Mouse (Mus musculus) WW6 (cell line): Measurements from ENCODE around the gene Cyb5r3.

Experiments used
- DNase-seq: peaks from one replicate; pipeline ENCODE4 v3.0.0-alpha.2; 2013; ENCODE audit warnings: low read depth, low spot score

Gene Cyb5r3

DNA sequence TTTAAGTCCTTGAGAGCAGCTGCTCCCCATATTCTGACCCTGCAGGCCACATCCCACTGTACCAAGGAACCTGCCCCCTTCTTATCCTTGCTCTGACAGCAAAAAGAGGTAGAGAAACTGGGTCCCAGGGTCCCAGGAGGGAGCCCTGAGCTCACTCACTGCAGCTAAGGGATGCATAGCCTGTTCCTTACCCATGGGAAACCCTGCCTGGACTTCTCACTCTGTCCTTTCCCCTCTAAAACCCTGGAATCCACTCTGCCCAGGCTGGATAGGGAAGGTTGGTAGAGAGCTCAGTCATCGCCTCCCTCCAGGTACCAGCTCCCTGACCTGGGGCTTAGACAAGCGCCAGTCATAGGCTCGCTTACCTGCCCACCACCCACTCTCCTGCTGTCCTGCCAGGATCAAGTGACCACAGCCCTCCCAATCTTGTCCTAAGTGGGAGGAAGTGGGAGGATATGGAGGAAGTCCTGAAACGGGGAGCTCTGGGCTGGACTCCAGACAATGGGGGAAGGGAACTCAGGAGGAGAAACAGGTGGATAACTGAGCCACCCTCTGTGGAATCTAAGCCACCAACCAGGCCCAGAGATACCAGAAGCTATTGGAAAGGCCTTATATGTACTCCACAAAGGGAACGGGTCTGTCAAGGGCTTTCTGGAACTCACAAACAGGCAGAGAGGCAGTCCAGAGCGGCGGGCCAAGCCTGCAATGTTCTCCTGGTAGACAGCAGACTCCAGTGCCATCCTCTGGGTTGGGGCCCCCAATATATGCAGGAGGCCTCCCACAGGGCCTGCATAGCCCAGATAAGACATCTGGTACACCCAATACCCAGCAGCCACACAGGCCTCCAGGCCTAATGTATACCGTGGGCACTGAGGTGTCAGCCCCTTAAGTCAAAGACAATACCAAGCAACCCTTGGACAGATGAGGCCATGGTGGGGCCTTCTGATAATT, 2.3 kb downstream of the Cyb5r3 start:
- no peak for DNase-seq

DNA sequence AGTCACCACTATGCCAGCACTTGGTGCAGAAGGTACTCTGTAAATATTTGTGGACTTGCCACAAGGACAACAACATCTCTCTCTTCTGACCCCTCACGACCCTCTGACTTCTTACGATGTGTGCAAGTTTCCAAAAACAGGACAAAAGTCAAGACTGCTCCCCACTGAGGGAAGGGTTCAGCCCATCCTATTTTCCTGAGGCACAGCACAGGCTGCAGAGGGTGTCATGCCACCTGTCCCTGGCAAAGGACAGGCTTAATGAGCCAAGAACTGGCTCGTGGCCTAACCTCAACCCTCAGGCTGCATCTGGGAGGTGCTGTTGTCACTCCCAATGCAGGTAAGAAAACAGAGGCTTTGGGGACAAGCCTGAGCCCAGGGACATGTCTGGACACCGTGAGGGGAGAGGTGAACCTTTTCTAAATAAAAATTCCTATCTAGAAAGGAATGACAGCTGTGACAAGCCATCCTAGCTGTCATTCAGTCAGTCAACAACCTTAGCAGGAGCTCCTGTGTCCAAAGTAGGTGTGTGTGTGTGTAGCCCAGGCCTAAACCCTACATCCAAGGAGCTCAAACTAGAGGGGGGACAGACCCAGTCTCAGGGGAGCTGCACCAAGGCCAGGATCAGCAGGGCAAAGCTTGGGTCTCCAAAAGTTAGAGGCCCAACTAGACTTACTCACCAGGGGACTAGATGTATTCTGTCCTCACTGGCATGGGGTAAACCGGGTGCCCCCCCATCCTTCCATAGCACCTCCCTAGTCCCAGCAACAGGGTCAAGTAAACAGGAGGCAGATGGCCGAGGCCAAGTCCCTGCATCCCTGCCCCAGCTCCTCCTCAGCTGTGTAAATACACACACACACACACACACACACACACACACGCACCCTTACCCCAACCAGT, 3.3 kb downstream of the Cyb5r3 start:
- no peak for DNase-seq

DNA sequence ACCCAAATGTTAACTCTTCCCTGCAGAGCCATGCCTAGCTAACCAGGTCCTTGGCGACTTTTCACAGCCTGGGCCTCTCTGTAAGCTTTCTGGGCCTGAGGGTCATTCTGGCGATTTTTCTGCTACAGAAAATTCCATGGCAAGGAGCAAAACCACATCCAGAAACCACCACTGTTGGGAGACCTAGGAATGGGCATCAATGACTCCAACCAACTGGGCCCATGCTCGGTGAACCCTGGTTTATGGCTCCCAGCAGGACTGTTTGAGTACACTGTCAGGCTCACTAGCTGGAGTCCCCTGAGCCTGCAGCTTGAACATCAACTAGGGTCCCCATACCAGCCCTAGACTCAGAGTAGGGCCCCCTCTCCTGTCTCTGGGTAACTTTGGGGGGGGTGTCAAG, 4.1 kb downstream of the Cyb5r3 start:
- DNase-seq = no peak

DNA sequence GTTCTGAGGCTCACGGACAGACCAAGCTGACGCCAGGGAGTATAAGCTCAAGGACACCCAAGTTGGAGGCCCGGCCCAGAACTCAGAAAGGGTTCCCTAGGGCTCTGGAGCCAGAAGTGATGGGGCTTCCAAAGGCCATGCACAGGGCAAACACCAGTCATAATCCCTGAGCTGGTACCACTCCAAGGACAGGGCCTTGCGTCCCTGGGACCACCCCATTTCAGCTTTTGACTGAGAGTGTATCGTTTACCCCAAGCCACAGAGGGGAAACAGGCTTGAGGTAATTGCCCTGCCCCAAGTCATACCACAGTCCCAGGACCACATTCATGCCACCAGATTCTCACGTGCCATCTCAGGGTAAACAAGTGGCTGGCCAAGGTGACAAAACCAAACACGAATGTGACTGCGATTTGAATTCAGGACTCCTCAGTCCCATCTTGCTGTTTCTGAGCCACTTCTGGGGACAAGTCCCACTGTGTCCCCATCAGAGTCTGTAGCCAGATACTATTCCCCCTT, 4.8 kb downstream of the Cyb5r3 start:
- DNase-seq = no peak

DNA sequence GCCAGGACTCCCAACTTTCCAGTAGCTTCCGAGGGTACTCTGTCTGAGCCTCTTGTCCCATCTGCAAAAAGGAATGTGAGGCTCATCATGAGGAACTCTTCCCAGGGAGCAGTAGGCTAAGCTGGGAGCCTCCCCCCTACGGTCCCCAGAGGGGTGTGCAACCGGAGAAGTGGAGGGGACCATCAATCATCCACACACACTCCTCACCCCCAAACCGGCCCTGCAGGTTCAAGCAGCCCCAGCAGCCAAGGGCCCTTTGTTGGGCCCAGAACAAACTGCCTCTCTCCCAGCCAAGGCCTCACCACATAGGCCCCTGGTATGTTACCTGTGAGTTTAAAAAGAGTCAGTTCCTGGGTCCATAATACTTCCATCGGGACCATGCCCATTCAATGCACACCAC, 5.3 kb downstream of the Cyb5r3 start:
- DNase-seq = no peak

DNA sequence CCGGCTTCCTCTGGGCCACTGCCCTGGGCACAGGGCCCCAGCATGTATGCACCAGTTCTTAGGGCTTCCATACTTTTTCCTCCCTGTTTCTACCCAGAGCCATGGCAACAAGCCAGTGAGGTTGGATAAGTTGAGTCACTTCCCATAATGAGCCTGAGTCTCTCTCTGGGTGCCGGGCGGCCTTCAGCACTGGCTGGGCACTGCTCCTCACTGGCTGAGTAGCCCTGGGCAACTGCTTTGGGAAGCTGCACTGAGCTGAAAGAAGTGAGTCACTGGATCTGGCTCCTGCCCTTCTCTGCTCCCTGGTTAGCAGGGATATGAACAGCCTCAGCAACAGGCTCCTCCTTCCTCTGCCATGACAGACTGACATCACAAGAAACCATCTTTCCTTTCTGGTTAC, 5.8 kb downstream of the Cyb5r3 start:
- DNase-seq = no peak

DNA sequence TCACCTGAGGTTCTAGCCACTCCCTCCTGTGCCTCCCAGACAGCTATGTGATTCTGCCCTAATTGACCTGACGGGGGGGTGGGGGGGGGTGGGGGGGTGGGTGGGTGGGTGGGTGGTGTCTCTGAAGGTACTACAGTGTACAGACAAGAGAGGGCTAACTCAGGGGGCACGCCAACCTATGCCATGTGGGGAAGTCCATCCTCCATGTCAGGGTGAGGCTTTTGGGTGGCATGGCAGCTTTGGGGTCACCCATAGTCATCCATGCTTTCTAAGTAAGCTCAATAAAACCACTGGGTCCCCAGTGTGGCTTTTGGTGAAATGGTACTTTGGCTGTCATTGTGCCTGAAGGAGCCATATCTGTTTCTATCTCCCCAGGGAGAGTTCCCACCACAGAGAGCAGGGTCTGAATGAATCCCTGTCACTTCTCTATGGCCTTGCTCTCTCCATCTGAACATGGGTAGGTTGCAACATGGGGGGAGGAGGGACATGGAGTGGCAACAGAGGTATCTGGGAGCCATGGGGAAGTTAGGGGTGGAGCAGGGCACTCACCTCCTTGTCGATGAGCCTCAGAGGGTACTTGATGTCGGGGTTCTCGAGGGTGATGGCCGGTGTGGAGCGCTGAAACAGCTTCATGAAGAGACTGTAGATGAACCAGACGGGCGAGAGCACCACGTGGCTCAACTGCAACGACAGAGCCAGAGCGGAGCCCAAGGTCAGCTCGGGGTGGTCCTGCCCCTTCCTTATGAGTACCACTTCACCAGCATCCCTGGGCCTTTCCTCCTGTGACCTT, 6.7 kb downstream of the Cyb5r3 start:
- DNase-seq = no peak

DNA sequence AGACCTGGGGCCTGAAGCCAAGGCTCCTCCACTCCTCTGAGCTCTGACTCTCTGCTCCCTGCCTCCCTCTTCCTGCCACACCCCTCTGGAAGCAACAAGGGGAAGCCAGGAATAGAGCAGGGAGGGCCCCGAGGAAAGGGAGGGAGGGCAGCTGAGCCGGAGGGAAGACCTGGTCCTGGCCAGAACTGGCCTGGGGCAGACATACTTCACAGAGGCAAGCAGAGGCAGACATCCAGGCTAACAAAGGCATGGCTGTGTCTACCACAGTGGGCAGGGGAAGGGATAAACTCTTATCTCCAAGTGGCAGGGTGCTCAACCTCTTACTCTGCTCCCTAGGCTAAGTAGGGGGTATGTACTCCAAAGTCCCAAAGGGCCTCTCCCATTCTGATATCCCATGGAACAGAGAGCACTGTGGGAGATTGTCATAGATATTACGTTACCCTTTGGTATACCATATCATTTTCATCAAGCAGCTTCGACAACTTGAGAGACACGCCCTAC, 7.4 kb downstream of the Cyb5r3 start:
- DNase-seq = no peak

DNA sequence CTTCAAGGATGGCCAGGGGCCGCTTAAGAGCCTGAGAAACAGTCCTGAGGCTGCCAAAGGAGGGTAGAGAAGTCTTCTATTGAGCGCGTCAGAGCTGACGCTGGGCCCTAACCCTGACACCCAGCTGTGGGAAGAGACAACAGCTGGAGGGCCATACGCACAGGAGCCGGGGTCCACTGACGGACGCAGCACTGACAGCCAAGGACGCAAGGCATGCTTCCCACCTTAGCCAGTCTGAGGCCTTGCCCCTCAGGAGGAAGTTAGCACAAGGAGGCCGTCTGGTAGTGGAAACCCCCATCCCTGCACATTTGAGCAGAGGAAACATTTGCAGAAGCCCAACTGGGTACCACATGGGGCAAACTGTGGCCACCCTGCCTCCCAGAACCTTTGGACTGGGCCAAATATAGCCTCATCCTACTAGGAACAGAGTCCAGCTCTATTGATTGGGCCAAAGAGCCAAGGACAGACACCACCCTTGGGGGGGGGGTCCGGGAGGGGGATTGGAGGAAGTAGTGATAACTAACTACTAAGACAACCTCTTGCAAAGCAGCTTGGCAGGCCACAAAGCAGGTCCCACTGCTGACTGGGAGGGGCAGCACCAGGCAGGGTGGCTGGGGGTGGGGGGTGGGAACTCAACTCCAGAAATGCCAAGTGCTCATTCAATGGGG, 9.4 kb downstream of the Cyb5r3 start:
- no peak for DNase-seq

DNA sequence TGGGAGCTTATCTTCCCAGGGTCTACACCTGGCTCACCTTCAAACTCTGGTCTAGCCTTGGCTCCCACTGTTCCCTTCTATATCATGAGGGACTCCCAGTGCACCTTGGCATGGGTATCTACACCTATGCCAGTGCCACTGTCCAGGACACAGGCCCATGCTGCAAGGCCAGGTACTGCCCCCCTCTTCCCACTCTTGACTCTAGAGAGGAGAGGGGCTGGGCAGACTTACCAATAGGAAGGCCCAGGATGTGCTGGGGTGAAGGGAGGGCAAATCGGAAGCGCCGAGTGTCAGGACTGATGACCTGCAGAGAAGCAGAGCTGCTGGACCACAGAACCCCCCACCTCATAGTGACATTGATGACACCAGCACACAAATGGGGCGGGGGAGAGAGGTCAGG, 10.4 kb downstream of the Cyb5r3 start:
- DNase-seq = no peak

DNA sequence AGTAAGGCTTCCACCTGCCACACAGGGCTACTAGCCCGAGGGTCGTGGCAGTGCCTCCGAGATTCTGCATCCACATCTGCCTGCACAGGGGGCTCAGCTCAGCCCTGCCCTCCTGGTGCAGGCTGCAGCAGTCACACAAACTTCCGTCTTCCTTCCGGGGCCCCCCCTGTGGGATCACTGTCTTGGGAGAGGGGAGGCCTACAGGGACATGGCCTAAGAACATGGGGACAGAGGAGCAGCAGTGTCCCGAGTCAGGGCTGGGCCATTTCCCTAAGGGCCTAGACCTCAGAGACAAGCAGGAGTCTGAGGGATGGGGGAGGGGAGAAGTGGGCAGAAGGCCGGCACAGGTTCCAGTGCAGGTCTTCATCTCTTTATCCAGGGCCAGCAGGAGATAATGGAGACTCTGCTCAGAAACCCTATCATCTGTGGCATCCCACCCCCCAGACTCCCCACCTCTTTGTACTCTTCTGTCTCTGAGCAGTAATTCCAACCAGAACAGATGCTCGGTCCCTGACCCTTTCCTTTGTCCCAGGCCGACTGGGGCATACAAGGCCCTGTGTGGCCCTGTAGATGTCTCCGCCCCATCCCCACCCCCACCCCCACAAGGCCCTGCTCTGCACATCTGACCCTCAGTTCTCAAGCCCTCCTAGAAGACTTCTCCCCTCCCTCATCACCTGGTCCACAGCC, 11.2 kb downstream of the Cyb5r3 start:
- DNase-seq = no peak

DNA sequence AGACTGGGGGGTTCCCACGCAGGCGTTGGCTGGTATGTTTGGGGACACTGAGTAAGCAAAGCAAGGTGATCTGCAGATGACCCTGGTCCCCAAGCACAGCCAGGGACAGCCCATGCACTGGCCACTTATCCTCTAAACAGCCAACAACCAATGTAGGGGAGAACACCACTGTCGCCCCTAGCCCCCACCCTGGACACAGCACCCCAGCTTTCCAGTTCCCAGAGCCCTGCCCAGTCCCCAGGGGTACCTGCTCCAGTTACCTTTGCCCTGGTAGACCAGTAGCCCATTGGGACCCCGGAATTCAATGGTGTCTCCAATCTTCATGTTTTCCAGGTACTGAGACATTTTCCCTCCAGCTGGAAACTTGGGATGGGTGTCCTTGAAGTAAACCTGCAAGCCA, 11.8 kb downstream of the Cyb5r3 start:
- no peak for DNase-seq

DNA sequence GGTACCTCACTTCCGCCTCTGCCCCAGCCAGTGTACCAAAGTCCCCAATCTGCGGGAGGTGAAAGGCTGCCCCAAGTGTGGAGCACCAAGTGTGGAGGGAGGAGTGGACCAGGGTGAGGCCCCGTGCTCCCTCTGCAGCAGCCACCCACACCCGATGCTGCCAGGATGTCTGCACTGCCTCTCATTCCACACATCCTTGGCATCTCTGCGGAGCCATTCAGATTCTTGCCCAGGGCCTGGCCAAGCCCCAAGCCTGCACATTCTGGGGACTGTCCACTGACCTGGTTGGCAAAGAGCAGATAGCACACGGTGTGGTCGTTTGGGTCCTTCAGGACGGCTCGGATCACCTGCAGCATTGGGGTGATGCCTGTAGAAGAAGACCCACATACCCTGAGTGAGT, 12.6 kb downstream of the Cyb5r3 start:
- DNase-seq = no peak

DNA sequence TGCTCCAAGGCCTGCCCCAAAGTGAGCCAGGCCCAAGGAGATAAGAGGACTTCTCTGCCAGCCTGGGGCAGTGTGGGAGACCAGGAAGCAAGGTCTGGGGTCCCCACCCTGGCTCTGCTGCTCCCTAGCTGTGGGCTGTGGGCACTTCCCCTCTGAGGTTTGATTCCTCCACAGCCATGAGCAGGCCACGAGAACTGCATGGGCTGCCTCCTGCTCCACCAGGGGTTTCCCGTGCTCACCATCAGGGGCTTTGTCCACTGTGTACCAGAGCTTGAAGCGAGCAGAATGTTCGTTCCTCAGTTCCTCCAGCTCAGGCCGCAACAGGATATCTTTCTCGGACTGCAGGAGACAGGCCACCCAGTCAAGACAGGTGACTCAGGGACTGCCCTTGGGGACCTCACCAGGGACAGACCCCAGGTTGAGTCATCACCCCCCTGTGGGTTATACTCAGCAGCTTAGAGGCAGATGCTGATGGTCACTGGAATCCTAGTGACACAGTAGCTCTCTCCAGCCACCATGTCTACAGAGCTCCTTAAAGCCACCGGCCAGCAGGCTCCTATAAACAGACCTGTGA, 13.7 kb downstream of the Cyb5r3 start:
- DNase-seq = no peak

DNA sequence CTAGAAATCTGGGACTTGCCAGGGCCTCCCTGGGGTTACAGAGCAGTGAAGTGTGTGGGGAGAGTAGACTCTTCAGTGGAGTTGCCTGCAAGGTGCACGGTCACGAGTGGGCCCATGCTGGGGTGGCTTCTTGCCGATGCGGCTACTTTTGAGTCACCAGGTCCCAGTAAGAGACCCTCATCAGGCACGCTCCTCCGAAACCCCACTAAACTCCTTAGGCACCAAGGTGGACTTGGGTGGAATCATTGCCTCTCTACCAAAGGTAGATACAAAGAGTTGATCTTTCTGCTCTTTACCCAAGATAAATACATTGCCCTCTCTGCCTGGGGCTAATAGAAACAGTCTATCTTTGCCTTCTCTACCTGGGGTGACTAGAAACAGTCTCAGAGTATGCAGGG, 14.7 kb downstream of the Cyb5r3 start:
- DNase-seq = no peak

DNA sequence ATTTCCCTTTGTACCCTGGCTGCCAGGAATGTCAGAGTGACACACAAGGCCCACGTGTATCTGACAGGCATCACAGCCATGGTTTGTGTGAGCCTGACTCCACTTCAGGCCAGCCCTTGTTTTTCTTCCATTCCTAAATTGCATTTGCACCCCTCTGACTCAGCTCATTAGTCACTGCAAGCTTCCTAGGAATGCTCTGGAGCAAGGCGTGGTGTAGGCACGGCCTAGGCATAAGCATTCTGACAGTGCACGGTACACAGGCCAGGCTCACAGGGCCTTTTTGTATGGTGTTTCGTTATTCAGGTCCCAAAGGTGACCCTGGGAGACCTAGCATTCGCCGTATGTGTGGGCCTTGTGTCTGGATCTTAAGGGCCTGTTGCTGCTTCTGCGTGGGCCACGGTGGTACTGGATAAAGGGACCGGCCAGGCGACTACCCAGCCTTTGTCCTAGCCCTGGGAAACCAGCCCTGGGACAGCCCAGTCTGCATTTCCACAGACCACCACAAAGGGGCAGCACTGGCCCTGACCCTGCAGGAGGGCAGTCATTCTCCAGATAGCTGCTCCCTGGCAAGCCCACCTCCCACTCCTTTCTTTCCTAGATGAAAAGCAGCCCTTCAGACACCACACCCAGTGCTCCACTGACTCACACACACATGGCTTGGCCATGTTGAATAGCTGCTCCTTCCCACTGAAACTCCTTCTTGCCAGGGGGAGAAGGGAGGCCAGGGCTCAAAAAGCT, 15.3 kb downstream of the Cyb5r3 start:
- peak; percentile 55 for DNase-seq

DNA sequence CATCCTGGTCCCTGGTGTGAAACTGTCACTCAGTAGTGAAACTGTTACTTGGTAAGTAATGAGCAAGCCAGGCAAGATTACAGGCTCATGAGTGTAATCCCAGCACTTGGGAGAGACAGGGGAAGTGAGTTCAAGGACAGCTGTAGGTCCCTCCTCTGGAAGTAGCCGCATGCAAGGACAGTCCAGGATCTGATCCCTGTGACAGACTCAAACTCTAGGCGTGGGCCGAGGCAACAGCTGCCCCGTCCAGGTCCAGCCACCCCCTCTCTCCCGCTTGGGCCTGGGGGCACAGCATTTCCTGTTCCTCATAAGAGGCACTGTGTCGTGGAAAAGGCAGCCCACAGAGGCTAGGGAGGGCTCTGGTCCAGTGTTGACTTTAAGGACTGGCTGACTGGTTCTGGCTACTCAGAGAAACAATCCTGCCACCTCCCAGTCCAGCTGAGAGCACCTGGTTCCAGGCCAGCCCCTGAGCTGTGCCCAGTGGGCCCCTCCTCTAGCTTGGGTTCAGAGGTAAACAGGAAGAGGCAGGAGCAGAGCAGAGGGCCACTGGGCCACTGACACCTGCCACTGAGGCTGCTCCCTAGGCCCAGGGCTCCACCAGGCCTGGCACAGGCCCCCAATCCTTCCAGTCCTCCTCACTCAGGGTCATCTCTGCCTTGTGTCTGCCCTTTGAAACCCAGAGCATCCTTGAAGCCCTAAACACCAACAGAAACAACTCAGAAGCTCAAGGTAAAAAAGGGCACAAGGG, 16.5 kb downstream of the Cyb5r3 start:
- no peak for DNase-seq

DNA sequence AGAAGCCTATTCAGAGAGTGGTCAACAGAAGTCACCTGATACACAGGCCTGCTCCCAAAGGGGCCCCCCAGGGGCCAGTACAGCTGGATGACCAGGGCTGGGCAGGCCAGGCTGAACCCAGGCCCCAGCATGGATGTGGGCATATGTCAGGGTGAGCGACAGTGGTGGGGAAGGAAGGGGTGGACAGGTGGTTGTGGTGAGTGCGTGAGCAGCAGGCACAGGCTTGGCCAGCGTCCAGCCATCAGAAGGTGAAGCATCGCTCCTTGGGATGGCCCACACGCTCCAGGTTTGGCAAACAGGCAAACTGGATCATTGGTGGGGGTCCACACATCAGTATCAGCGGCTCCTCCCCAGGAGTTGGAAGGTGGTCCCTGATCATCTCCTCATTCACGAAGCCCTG, 18.1 kb downstream of the Cyb5r3 start:
- DNase-seq = no peak
